Mouse (Mus musculus) liver, postnatal 0 days (tissue): ENCODE data around the gene Zfp523. TPM values are rescaled to one million over a fixed set of nuclear protein-coding genes. Genes with fewer than 3 reads are reported as not detected.

Experiments used
- ATAC-seq: fragments of 200-750 bp; cut with Nextera tagmentation; 2 replicates; pipeline ENCODE4 v1.8.0; 2017; ENCODE audit warnings: mild to moderate bottlenecking, moderate library complexity
- DNase-seq: peaks from one replicate; pipeline ENCODE4 v3.0.0-alpha.2; 2016
- H3K27ac ChIP-seq: fragments of 300-500 bp; sonication (generic); 2 replicates; pipeline ENCODE4 v1.5.1; 2014; ENCODE audit warnings: antibody characterized with exemption, moderate library complexity, mild to moderate bottlenecking, low read depth
- H3K27me3 ChIP-seq: fragments of 300-500 bp; sonication (generic); 2 replicates; pipeline ENCODE4 v1.6.1; 2014; ENCODE audit warnings: low read length, control low read depth, mixed read lengths; ENCODE audit not compliant: insufficient read depth
- H3K36me3 ChIP-seq: fragments of 300-500 bp; sonication (generic); replicated peaks from 2 replicates; pipeline ENCODE4 v1.6.1; 2014; ENCODE audit warnings: mild to moderate bottlenecking, control low read depth, low read length, moderate library complexity, mixed read lengths; ENCODE audit not compliant: insufficient read depth
- H3K4me1 ChIP-seq: fragments of 300-500 bp; sonication (generic); 2 replicates; pipeline ENCODE4 v1.6.1; 2014; ENCODE audit warnings: antibody characterized with exemption, mild to moderate bottlenecking, control low read depth; ENCODE audit not compliant: insufficient read depth
- H3K4me2 ChIP-seq: fragments of 300-500 bp; sonication (generic); 2 replicates; pipeline ENCODE4 v1.6.1; 2014; ENCODE audit warnings: low read depth, mild to moderate bottlenecking, low read length, moderate library complexity, mixed read lengths
- H3K4me3 ChIP-seq: fragments of 300-500 bp; sonication (generic); 2 replicates; pipeline ENCODE4 v1.5.1; 2014; ENCODE audit warnings: low read depth, low read length
- H3K9ac ChIP-seq: fragments of 300-500 bp; sonication (generic); replicated peaks from 2 replicates; pipeline ENCODE4 v1.6.1; 2014; ENCODE audit warnings: mild to moderate bottlenecking, moderate library complexity
- H3K9me3 ChIP-seq: fragments of 300-500 bp; sonication (generic); 2 replicates; pipeline ENCODE4 v1.6.1; 2016; ENCODE audit warnings: mild to moderate bottlenecking, control low read depth, low read length, mixed read lengths
- CTCF ChIP-seq: sonication (generic); IDR thresholded peaks from 2 replicates; pipeline ENCODE4 v1.5.1; 2016; ENCODE audit warnings: antibody characterized with exemption, low read depth
- EP300 ChIP-seq: IDR thresholded peaks from 2 replicates; pipeline ENCODE4 v1.6.1; 2016; ENCODE audit warnings: antibody characterized with exemption, low read depth, mild to moderate bottlenecking
- WGBS: fragments of 180-500 bp; shearing (Covaris S2); extraction: QIAGEN DNeasy Blood & Tissue Kit; methylation state at CpG from one replicate; pipeline ENCODE4 v1.1.7; 2014; ENCODE audit not compliant: insufficient replicate concordance; 5-methylcytosine and 5-hydroxymethylcytosine counted together
- polyA plus RNA-seq: library from polyadenylated mRNA; unstranded; fragments of >200 nt; fragmentation: Nextera tagmentation; extraction: Ambion mirVana; gene quantifications from 2 replicates; pipeline ENCODE4 v1.2.1, GENCODE M21; 2015

The Zfp523 gene
- polyA plus RNA-seq, 1 experiment from 2014 or later = 6.1 TPM

DNA sequence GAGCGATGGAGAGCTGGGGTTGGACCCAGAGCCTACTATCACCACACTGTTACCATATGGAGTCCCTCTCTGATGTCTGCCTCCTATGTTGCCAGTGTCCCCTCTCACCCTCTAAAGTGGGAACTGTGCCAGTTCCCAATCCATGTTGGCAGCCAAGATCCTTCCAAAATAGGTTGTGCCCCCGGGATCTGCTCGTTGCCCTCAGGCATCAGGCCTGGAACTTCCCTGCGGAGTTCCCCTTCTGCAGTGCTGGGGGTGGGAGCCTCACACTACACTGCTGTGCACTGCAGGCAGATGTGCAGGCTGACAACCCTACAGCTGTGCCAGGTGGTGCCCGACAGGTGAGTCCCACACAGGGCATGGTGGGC lies 75.3 kb downstream of the Zfp523 start:
- H3K36me3 ChIP-seq = no peaks in the 10 kb centered on the region
- 74% methylated on average over 5 of the region's 5 CpGs for WGBS
- no peaks in the 10 kb centered on the region for H3K9me3 ChIP-seq
- no peak overlapping the region for H3K4me3 ChIP-seq
- H3K9ac ChIP-seq = no peak overlapping the region
- no peak overlapping the region for H3K27ac ChIP-seq
- H3K27me3 ChIP-seq = no peaks in the 10 kb centered on the region
- ATAC-seq (no peak), DNase-seq (no peak)
- no peak overlapping the region for H3K4me2 ChIP-seq
- peaks cover 27% of the 10 kb centered on the region for H3K4me1 ChIP-seq
- no peak for TF ChIP-seq CTCF

DNA sequence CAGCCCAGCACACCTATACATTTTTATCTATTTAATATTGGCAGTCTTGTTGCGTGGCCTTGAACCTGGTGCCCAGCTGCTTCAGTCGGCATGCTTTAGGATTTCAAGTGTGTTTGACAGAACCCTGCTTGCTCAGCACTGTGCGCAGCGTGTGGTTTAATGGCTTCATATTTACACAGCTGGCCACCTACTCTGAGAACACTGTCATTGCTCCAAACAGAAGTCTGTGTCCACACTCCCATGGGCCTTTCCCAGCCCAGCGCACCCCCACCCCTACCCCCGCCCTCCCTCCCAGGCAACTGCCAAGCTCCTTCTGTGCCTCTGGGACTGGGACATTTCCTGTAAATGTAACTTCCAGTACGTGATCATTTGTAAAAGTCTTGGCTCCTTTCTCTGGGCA lies 76.3 kb downstream of the Zfp523 start:
- WGBS = 63% methylated on average over 7 of the region's 7 CpGs
- peak; percentile 71 for ATAC-seq
- H3K4me3 ChIP-seq = no peak overlapping the region
- no peak overlapping the region for H3K9ac ChIP-seq
- no peak overlapping the region for H3K4me2 ChIP-seq
- TF ChIP-seq CTCF (no peak), EP300 (no peak)
- no peak overlapping the region for H3K27ac ChIP-seq
- DNase-seq = no peak
- peaks cover 25% of the 10 kb centered on the region for H3K4me1 ChIP-seq
- no peaks in the 10 kb centered on the region for H3K27me3 ChIP-seq
- no peaks in the 10 kb centered on the region for H3K9me3 ChIP-seq
- H3K36me3 ChIP-seq = no peaks in the 10 kb centered on the region

DNA sequence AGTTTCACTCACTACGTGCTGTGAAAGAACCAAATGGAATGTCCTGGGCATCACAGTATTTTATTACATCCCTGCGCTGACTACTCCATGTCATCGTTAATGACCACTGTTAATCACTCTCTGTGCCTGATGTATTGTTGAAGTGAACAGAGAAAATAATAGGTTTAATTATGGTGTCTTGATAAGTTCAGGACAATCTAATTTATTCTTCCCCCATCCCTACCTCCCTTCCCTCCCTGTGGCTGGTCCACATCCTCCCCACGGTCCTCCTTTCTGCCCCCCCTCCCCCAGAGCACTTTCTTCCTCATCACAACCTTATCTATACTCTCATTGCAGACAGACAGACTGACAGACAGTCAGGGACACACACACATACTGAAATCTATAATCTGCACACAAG lies 77.9 kb downstream of the Zfp523 start:
- H3K4me1 ChIP-seq = peaks cover 23% of the 10 kb centered on the region

More for the DNA sequence above, 77.9 kb downstream of the Zfp523 start:
- H3K4me3 ChIP-seq = no peak overlapping the region
- WGBS = 71% methylated on average over 4 of the region's 4 CpGs
- ATAC-seq = no peak
- H3K9ac ChIP-seq = no peak overlapping the region
- H3K9me3 ChIP-seq = no peaks in the 10 kb centered on the region
- no peaks in the 10 kb centered on the region for H3K27me3 ChIP-seq
- H3K27ac ChIP-seq = no peak overlapping the region
- no peak for TF ChIP-seq EP300
- TF ChIP-seq CTCF = no peak
- DNase-seq = no peak
- H3K4me2 ChIP-seq = no peak overlapping the region
- no peaks in the 10 kb centered on the region; the same call in 1 of the 2 replicates for H3K36me3 ChIP-seq

Other genes starting within 250 kb of the Zfp523 start
- 0.07 TPM in 1 of 2 replicates, not detected in the other for gene Tcp11, start 96.5 kb upstream of the Zfp523 start, polyA plus RNA-seq
- gene Scube3, start 35.0 kb upstream of the Zfp523 start, polyA plus RNA-seq = 0.05 and 0.06 TPM in 2 replicates
- 8.3 and 9.0 TPM in 2 replicates for gene Def6, start 30.6 kb downstream of the Zfp523 start, polyA plus RNA-seq
- gene Ppard, start 55.6 kb downstream of the Zfp523 start, polyA plus RNA-seq = 0.66 and 0.73 TPM in 2 replicates
- 6.7 and 7.1 TPM in 2 replicates for gene Fance, start 136.4 kb downstream of the Zfp523 start, polyA plus RNA-seq
- gene Rpl10a, start 151.3 kb downstream of the Zfp523 start, polyA plus RNA-seq = 296 and 311 TPM in 2 replicates
- 0.79 and 1.2 TPM in 2 replicates for gene Tead3, start 173.7 kb downstream of the Zfp523 start, polyA plus RNA-seq
- gene Tulp1, start 188.1 kb downstream of the Zfp523 start, polyA plus RNA-seq = 0.18 and 0.33 TPM in 2 replicates